Mouse (Mus musculus) ovary, postnatal 10 days (tissue): ENCODE data around the gene Irf4.

Source experiments
- DNase-seq: peaks from one replicate; pipeline ENCODE4 v3.0.0; 2022; ENCODE audit warnings: low spot score

Gene Irf4

GRCm38 (mm10) chr13:30762224-30762623 is 13.2 kb downstream of the Irf4 start:
- no peak for DNase-seq

- no peak for DNase-seq
Measured at GRCm38 (mm10) chr13:30764014-30764740, 15.2 kb downstream of the Irf4 start.

GRCm38 (mm10) chr13:30765906-30766305 is 16.9 kb downstream of the Irf4 start:
- DNase-seq = no peak

- no peak for DNase-seq
Measured at GRCm38 (mm10) chr13:30766636-30767476, 17.8 kb downstream of the Irf4 start.

- no peak for DNase-seq
Measured at GRCm38 (mm10) chr13:30767477-30768127, 18.6 kb downstream of the Irf4 start.

- DNase-seq = no peak
Measured at GRCm38 (mm10) chr13:30776021-30776420, 27.0 kb downstream of the Irf4 start.

GRCm38 (mm10) chr13:30777678-30778179 is 28.7 kb downstream of the Irf4 start:
- DNase-seq = no peak

GRCm38 (mm10) chr13:30781905-30782304 is 32.9 kb downstream of the Irf4 start:
- no peak for DNase-seq

GRCm38 (mm10) chr13:30782419-30782818 is 33.4 kb downstream of the Irf4 start:
- no peak for DNase-seq

GRCm38 (mm10) chr13:30785423-30786040 is 36.5 kb downstream of the Irf4 start:
- DNase-seq = no peak

- DNase-seq = no peak
Measured at GRCm38 (mm10) chr13:30786235-30787035, 37.4 kb downstream of the Irf4 start.

GRCm38 (mm10) chr13:30787036-30787320 is 38.0 kb downstream of the Irf4 start:
- no peak for DNase-seq

- DNase-seq = no peak
Measured at GRCm38 (mm10) chr13:30787556-30787955, 38.5 kb downstream of the Irf4 start.

- no peak for DNase-seq
Measured at GRCm38 (mm10) chr13:30787960-30788359, 38.9 kb downstream of the Irf4 start.

- no peak for DNase-seq
Measured at GRCm38 (mm10) chr13:30788421-30788820, 39.4 kb downstream of the Irf4 start.

- no peak for DNase-seq
Measured at GRCm38 (mm10) chr13:30790016-30790415, 41.0 kb downstream of the Irf4 start.

GRCm38 (mm10) chr13:30792308-30792707 is 43.3 kb downstream of the Irf4 start:
- no peak for DNase-seq

- DNase-seq = no peak
Measured at GRCm38 (mm10) chr13:30792741-30793140, 43.7 kb downstream of the Irf4 start.

- DNase-seq = no peak
Measured at GRCm38 (mm10) chr13:30793196-30793595, 44.2 kb downstream of the Irf4 start.

- DNase-seq = no peak
Measured at GRCm38 (mm10) chr13:30793616-30794015, 44.6 kb downstream of the Irf4 start.

- no peak for DNase-seq
Measured at GRCm38 (mm10) chr13:30795960-30796359, 46.9 kb downstream of the Irf4 start.

GRCm38 (mm10) chr13:30801886-30802285 is 52.9 kb downstream of the Irf4 start:
- DNase-seq = no peak
